Mouse (Mus musculus) 3134 (cell line): Measurements from ENCODE around the gene Rps5.
"Not testable (repeated sequence)": the region's sequence is repeated elsewhere in the genome, so short reads cannot be mapped to it uniquely, and the experiment has no call there.

Source experiments
- DNase-seq: peaks from one replicate; pipeline ENCODE4 v3.0.0-alpha.2; 2011; ENCODE audit warnings: low spot score; ENCODE audit not compliant: insufficient read length; ENCODE audit errors: extremely low read depth

Rps5 gene

GRCm38 (mm10) chr7:12921705-12922465 is at the start of gene Rps5:
Gene Rps5, plus strand, starts transcription at chr7:12922290.
- DNase-seq = peak; percentile 90

GRCm38 (mm10) chr7:12874301-12874700 is 47.8 kb upstream of the Rps5 start:
- no peak for DNase-seq

GRCm38 (mm10) chr7:12880036-12880435 is 42.1 kb upstream of the Rps5 start:
- no peak for DNase-seq

- not testable (repeated sequence) for DNase-seq
Measured at GRCm38 (mm10) chr7:12880497-12880896, 41.6 kb upstream of the Rps5 start.

GRCm38 (mm10) chr7:12880911-12881660 is 41.0 kb upstream of the Rps5 start, which contains the start of gene Zfp128:
Gene Zfp128, plus strand, starts transcription at chr7:12881177.
- DNase-seq = peak; percentile 83

GRCm38 (mm10) chr7:12886563-12887266 is 35.4 kb upstream of the Rps5 start:
- no peak for DNase-seq

GRCm38 (mm10) chr7:12887585-12887984 is 34.5 kb upstream of the Rps5 start:
- DNase-seq = no peak

- no peak for DNase-seq
Measured at GRCm38 (mm10) chr7:12890928-12891327, 31.2 kb upstream of the Rps5 start.

- no peak for DNase-seq
Measured at GRCm38 (mm10) chr7:12891334-12891733, 30.8 kb upstream of the Rps5 start.

GRCm38 (mm10) chr7:12897655-12898410 is 24.3 kb upstream of the Rps5 start, which contains the start of gene Zscan22:
Gene Zscan22, plus strand, starts transcription at chr7:12897815.
- DNase-seq = peak; percentile 86

GRCm38 (mm10) chr7:12901517-12901916 is 20.6 kb upstream of the Rps5 start:
- DNase-seq = no peak

- DNase-seq = no peak
Measured at GRCm38 (mm10) chr7:12903623-12904022, 18.5 kb upstream of the Rps5 start.

GRCm38 (mm10) chr7:12905146-12905545 is 16.9 kb upstream of the Rps5 start:
- no peak for DNase-seq

- no peak for DNase-seq
Measured at GRCm38 (mm10) chr7:12909498-12909962, 12.6 kb upstream of the Rps5 start.

GRCm38 (mm10) chr7:12910181-12910668 is 11.9 kb upstream of the Rps5 start:
- DNase-seq = no peak

- no peak for DNase-seq
Measured at GRCm38 (mm10) chr7:12913556-12913955, 8.5 kb upstream of the Rps5 start.

GRCm38 (mm10) chr7:12920495-12920894 is 1.6 kb upstream of the Rps5 start:
- not testable (repeated sequence) for DNase-seq

- no peak for DNase-seq
Measured at GRCm38 (mm10) chr7:12921318-12921704, 779 bp upstream of the Rps5 start.

- DNase-seq = no peak
Measured at GRCm38 (mm10) chr7:12922729-12923128, 639 bp downstream of the Rps5 start.

GRCm38 (mm10) chr7:12926316-12926715 is 4.2 kb downstream of the Rps5 start:
- DNase-seq = no peak
